Mouse (Mus musculus) heart, postnatal 0 days (tissue): ENCODE results near the gene Malrd1. TPM values are rescaled to one million over a fixed set of nuclear protein-coding genes. Genes with fewer than 3 reads are reported as not detected.

Experiments used
- ATAC-seq: fragments of 200-750 bp; cut with Nextera tagmentation; 2 replicates; pipeline ENCODE4 v1.8.0; 2017; ENCODE audit warnings: low read depth, moderate number of reproducible peaks, moderate library complexity; ENCODE audit not compliant: insufficient read depth
- DNase-seq: peaks from one replicate; pipeline ENCODE4 v3.0.0-alpha.2; 2016; ENCODE audit warnings: low spot score
- H3K27ac ChIP-seq: fragments of 300-500 bp; sonication (generic); 2 replicates; pipeline ENCODE4 v1.5.1; 2014; ENCODE audit warnings: low read depth, mild to moderate bottlenecking
- H3K27me3 ChIP-seq: fragments of 300-500 bp; sonication (generic); 2 replicates; pipeline ENCODE4 v1.6.1; 2014; ENCODE audit warnings: low read length, mixed read lengths; ENCODE audit not compliant: control insufficient read depth, insufficient read depth
- H3K36me3 ChIP-seq: fragments of 300-500 bp; sonication (generic); replicated peaks from 2 replicates; pipeline ENCODE4 v1.6.1; 2014; ENCODE audit warnings: low read length, mixed read lengths; ENCODE audit not compliant: control insufficient read depth, insufficient read depth
- H3K4me1 ChIP-seq: fragments of 300-500 bp; sonication (generic); 2 replicates; pipeline ENCODE4 v1.6.1; 2014; ENCODE audit warnings: antibody characterized with exemption; ENCODE audit not compliant: control insufficient read depth, insufficient read depth
- H3K4me2 ChIP-seq: fragments of 300-500 bp; sonication (generic); 2 replicates; pipeline ENCODE4 v1.6.1; 2014; ENCODE audit warnings: low read depth, mild to moderate bottlenecking, low read length, moderate library complexity
- H3K4me3 ChIP-seq: fragments of 300-500 bp; sonication (generic); 2 replicates; pipeline ENCODE4 v1.5.1; 2014; ENCODE audit warnings: low read depth, low read length
- H3K9ac ChIP-seq: fragments of 300-500 bp; sonication (generic); replicated peaks from 2 replicates; pipeline ENCODE4 v1.6.1; 2014; ENCODE audit warnings: low read depth, low read length, mixed read lengths
- H3K9me3 ChIP-seq: fragments of 300-500 bp; sonication (generic); replicated peaks from 2 replicates; pipeline ENCODE4 v1.6.1; 2016; ENCODE audit warnings: low read length; ENCODE audit not compliant: control insufficient read depth
- CTCF ChIP-seq: IDR thresholded peaks from 2 replicates; pipeline ENCODE4 v1.5.1; 2016; ENCODE audit warnings: antibody characterized with exemption, control low read depth, low read depth
- EP300 ChIP-seq: IDR thresholded peaks from 2 replicates; pipeline ENCODE4 v1.6.1; 2016; ENCODE audit warnings: antibody characterized with exemption, low read depth
- WGBS: fragments of 180-500 bp; shearing (Covaris S2); extraction: QIAGEN DNeasy Blood & Tissue Kit; methylation state at CpG from one replicate; pipeline ENCODE4 v1.1.7; 2014; 5-methylcytosine and 5-hydroxymethylcytosine counted together
- polyA plus RNA-seq: library from polyadenylated mRNA; unstranded; fragments of >200 nt; fragmentation: Nextera tagmentation; extraction: Ambion mirVana; gene quantifications from 2 replicates; pipeline ENCODE4 v1.2.1, GENCODE M21; 2015
- total RNA-seq: library from RNA; depleted of rRNA; stranded (reverse); fragments of >200 nt; gene quantifications from 2 replicates; pipeline ENCODE4 v1.2.3, GENCODE M21; 2014; ENCODE audit warnings: low replicate concordance

Malrd1 gene
- total and polyA plus RNA-seq, 2 experiments from 2014 or later, result not detected

- Histone ChIP-seq H3K27me3 (no peaks in the 10 kb centered on the region), H3K4me3 (no peak overlapping the region), H3K27ac (no peak overlapping the region), H3K4me2 (no peak overlapping the region), H3K36me3 (no peaks in the 10 kb centered on the region), H3K4me1 (no peaks in the 10 kb centered on the region), H3K9me3 (no peaks in the 10 kb centered on the region), H3K9ac (no peak overlapping the region)
- no peak for ATAC-seq
- 54% methylated on average over 2 of the region's 2 CpGs for WGBS
- DNase-seq, result no peak
- TF ChIP-seq EP300, result no peak
- no peak for TF ChIP-seq CTCF
Observed at GRCm38 (mm10) chr2:16210016-16210415, 683.7 kb downstream of the Malrd1 start.

GRCm38 (mm10) chr2:16212752-16213151 lies 686.5 kb downstream of the Malrd1 start:
- H3K9me3 ChIP-seq, result no peaks in the 10 kb centered on the region
- TF ChIP-seq EP300 (no peak), CTCF (no peak)
- no peak overlapping the region for H3K9ac ChIP-seq
- H3K27me3 ChIP-seq, result no peaks in the 10 kb centered on the region
- ATAC-seq (no peak), DNase-seq (no peak)
- H3K27ac ChIP-seq, result no peak overlapping the region
- no peaks in the 10 kb centered on the region for H3K4me1 ChIP-seq
- no peak overlapping the region for H3K4me3 ChIP-seq
- H3K4me2 ChIP-seq, result no peak overlapping the region
- H3K36me3 ChIP-seq, result no peaks in the 10 kb centered on the region

- DNase-seq, result no peak
- no peak overlapping the region for H3K4me2 ChIP-seq
- H3K9me3 ChIP-seq, result no peaks in the 10 kb centered on the region
- ATAC-seq, result no peak
- no peak overlapping the region for H3K27ac ChIP-seq
- H3K4me3 ChIP-seq, result no peak overlapping the region
- H3K9ac ChIP-seq, result no peak overlapping the region
- TF ChIP-seq CTCF, result no peak
- no peak for TF ChIP-seq EP300
- 74% methylated on average over 3 of the region's 3 CpGs for WGBS
- H3K27me3 ChIP-seq, result no peaks in the 10 kb centered on the region
- no peaks in the 10 kb centered on the region for H3K36me3 ChIP-seq
- no peaks in the 10 kb centered on the region for H3K4me1 ChIP-seq
Observed at GRCm38 (mm10) chr2:16214111-16214510, 687.8 kb downstream of the Malrd1 start.

GRCm38 (mm10) chr2:16228187-16228832 lies 702.0 kb downstream of the Malrd1 start:
- no peak overlapping the region for H3K27ac ChIP-seq
- TF ChIP-seq EP300 (no peak), CTCF (no peak)
- ATAC-seq (no peak), DNase-seq (no peak)
- no peaks in the 10 kb centered on the region for H3K4me1 ChIP-seq
- H3K9ac ChIP-seq, result no peak overlapping the region
- H3K9me3 ChIP-seq, result no peaks in the 10 kb centered on the region
- no peak overlapping the region for H3K4me3 ChIP-seq
- no peaks in the 10 kb centered on the region for H3K27me3 ChIP-seq
- H3K36me3 ChIP-seq, result no peaks in the 10 kb centered on the region
- H3K4me2 ChIP-seq, result no peak overlapping the region
- 79% methylated on average over 1 of the region's 1 CpGs for WGBS

GRCm38 (mm10) chr2:16240861-16241260 lies 714.6 kb downstream of the Malrd1 start:
- Histone ChIP-seq H3K4me1 (no peaks in the 10 kb centered on the region), H3K9me3 (no peaks in the 10 kb centered on the region), H3K27ac (no peak overlapping the region), H3K4me3 (no peak overlapping the region), H3K9ac (no peak overlapping the region), H3K27me3 (no peaks in the 10 kb centered on the region), H3K36me3 (no peaks in the 10 kb centered on the region), H3K4me2 (no peak overlapping the region)
- ATAC-seq, result no peak
- DNase-seq, result no peak
- no peak for TF ChIP-seq CTCF
- no peak for TF ChIP-seq EP300
- 74% methylated on average over 1 of the region's 1 CpGs for WGBS

- Histone ChIP-seq H3K4me1 (no peaks in the 10 kb centered on the region), H3K27ac (no peak overlapping the region), H3K4me2 (no peak overlapping the region), H3K4me3 (no peak overlapping the region), H3K9ac (no peak overlapping the region), H3K9me3 (no peaks in the 10 kb centered on the region), H3K27me3 (no peaks in the 10 kb centered on the region), H3K36me3 (no peaks in the 10 kb centered on the region)
- 78% methylated on average over 2 of the region's 2 CpGs for WGBS
- DNase-seq (no peak), ATAC-seq (no peak)
- TF ChIP-seq EP300, result no peak
- no peak for TF ChIP-seq CTCF
Observed at GRCm38 (mm10) chr2:16243097-16243496, 716.8 kb downstream of the Malrd1 start.
